Mouse (Mus musculus): Measurements from ENCODE around the gene Mrps7. TPM values are rescaled to one million over a fixed set of nuclear protein-coding genes. Genes with fewer than 3 reads are reported as not detected.

Gene Mrps7
- 19.3 and 26.7 TPM in 2 replicates for polyA plus RNA-seq (2011; ENCODE audit: insufficient read depth, insufficient read length, low replicate concordance, missing spikeins)

- H3K4me3 ChIP-seq (replicated peaks; ENCODE audit: control insufficient read depth, low read depth, low read length) = peak within 1 kb of the TSS; percentile 98
- peaks cover 9% of the 10 kb centered on the region for H3K4me1 ChIP-seq (ENCODE audit: control insufficient read depth, insufficient read depth, low read length)
- under 1% methylated on average over 93 of the region's 93 CpGs for WGBS
- peak within 1 kb of the TSS; percentile 96 for H3K27ac ChIP-seq (ENCODE audit: control insufficient read depth, insufficient read depth, low read depth, low read length, poor library complexity)
- TF ChIP-seq CTCF (IDR thresholded peaks at IDR 0.05; ENCODE audit: control insufficient read depth, insufficient read depth, low read length) (no peak; the same call in 1 of the 2 replicates), POLR2A (IDR thresholded peaks at IDR 0.05; ENCODE audit: borderline replicate concordance, control insufficient read depth, low read depth, low read length) (peak; percentile 67)
Observed at GRCm38 (mm10) chr11:115603476-115604303, at the start of gene Mrps7, which contains the start of gene Gga3. Mrps7 (plus strand) TSS chr11:115603925. Gga3 (minus strand) TSS chr11:115604051.

- WGBS = 74% methylated on average over 17 of the region's 17 CpGs
- TF ChIP-seq CTCF (IDR thresholded peaks at IDR 0.05; ENCODE audit: control insufficient read depth, insufficient read depth, low read length) (no peak), POLR2A (IDR thresholded peaks at IDR 0.05; ENCODE audit: borderline replicate concordance, control insufficient read depth, low read depth, low read length) (no peak)
- H3K4me1 ChIP-seq (ENCODE audit: control insufficient read depth, insufficient read depth, low read length) = no peaks in the 10 kb centered on the region
- no peak overlapping the region for H3K4me3 ChIP-seq (replicated peaks; ENCODE audit: control insufficient read depth, low read depth, low read length)
- no peak overlapping the region for H3K27ac ChIP-seq (ENCODE audit: control insufficient read depth, insufficient read depth, low read depth, low read length, poor library complexity)
Observed at GRCm38 (mm10) chr11:115555717-115556116, 48.0 kb upstream of the Mrps7 start.

GRCm38 (mm10) chr11:115563406-115563805, 40.3 kb upstream of the Mrps7 start:
- peak overlapping the region; percentile 99 for H3K4me3 ChIP-seq (replicated peaks; ENCODE audit: control insufficient read depth, low read depth, low read length)
- 42% methylated on average over 4 of the region's 4 CpGs for WGBS
- no peak overlapping the region for H3K27ac ChIP-seq (ENCODE audit: control insufficient read depth, insufficient read depth, low read depth, low read length, poor library complexity)
- no peak for TF ChIP-seq POLR2A (IDR thresholded peaks at IDR 0.05; ENCODE audit: borderline replicate concordance, control insufficient read depth, low read depth, low read length)
- 0 out of 2 replicates have a peak, but pooled peaks have one; percentile 15 for TF ChIP-seq CTCF (IDR thresholded peaks at IDR 0.05; ENCODE audit: control insufficient read depth, insufficient read depth, low read length)
- H3K4me1 ChIP-seq (ENCODE audit: control insufficient read depth, insufficient read depth, low read length) = no peaks in the 10 kb centered on the region; the same call in 1 of the 2 replicates

GRCm38 (mm10) chr11:115564064-115564809, 39.5 kb upstream of the Mrps7 start, which contains the start of gene Nup85:
Nup85 (plus strand) TSS chr11:115564434.
- Histone ChIP-seq H3K27ac (ENCODE audit: control insufficient read depth, insufficient read depth, low read depth, low read length, poor library complexity) (peak within 1 kb of the TSS; percentile 86), H3K4me3 (replicated peaks; ENCODE audit: control insufficient read depth, low read depth, low read length) (peak within 1 kb of the TSS; percentile 99), H3K4me1 (ENCODE audit: control insufficient read depth, insufficient read depth, low read length) (no peaks in the 10 kb centered on the region; the same call in 1 of the 2 replicates)
- WGBS = under 1% methylated on average over 42 of the region's 42 CpGs
- TF ChIP-seq POLR2A (IDR thresholded peaks at IDR 0.05; ENCODE audit: borderline replicate concordance, control insufficient read depth, low read depth, low read length) (peak; percentile 51; the same call in 1 of the 2 replicates), CTCF (IDR thresholded peaks at IDR 0.05; ENCODE audit: control insufficient read depth, insufficient read depth, low read length) (no peak)

- H3K27ac ChIP-seq (ENCODE audit: control insufficient read depth, insufficient read depth, low read depth, low read length, poor library complexity) = no peak overlapping the region
- H3K4me1 ChIP-seq (ENCODE audit: control insufficient read depth, insufficient read depth, low read length) = no peaks in the 10 kb centered on the region; the same call in 1 of the 2 replicates
- TF ChIP-seq POLR2A (IDR thresholded peaks at IDR 0.05; ENCODE audit: borderline replicate concordance, control insufficient read depth, low read depth, low read length) (no peak), CTCF (IDR thresholded peaks at IDR 0.05; ENCODE audit: control insufficient read depth, insufficient read depth, low read length) (no peak)
- 9% methylated on average over 7 of the region's 7 CpGs for WGBS
- H3K4me3 ChIP-seq (replicated peaks; ENCODE audit: control insufficient read depth, low read depth, low read length) = peak overlapping the region; percentile 99
Observed at GRCm38 (mm10) chr11:115564961-115565360, 38.8 kb upstream of the Mrps7 start.

- no peak overlapping the region for H3K27ac ChIP-seq (ENCODE audit: control insufficient read depth, insufficient read depth, low read depth, low read length, poor library complexity)
- no peaks in the 10 kb centered on the region; the same call in 1 of the 2 replicates for H3K4me1 ChIP-seq (ENCODE audit: control insufficient read depth, insufficient read depth, low read length)
- TF ChIP-seq POLR2A (IDR thresholded peaks at IDR 0.05; ENCODE audit: borderline replicate concordance, control insufficient read depth, low read depth, low read length) (no peak), CTCF (IDR thresholded peaks at IDR 0.05; ENCODE audit: control insufficient read depth, insufficient read depth, low read length) (no peak)
- no peak overlapping the region for H3K4me3 ChIP-seq (replicated peaks; ENCODE audit: control insufficient read depth, low read depth, low read length)
Observed at GRCm38 (mm10) chr11:115579080-115579479, 24.6 kb upstream of the Mrps7 start.

GRCm38 (mm10) chr11:115582913-115583606, 20.7 kb upstream of the Mrps7 start:
- 87% methylated on average over 10 of the region's 10 CpGs for WGBS
- H3K27ac ChIP-seq (ENCODE audit: control insufficient read depth, insufficient read depth, low read depth, low read length, poor library complexity) = no peak overlapping the region
- TF ChIP-seq CTCF (IDR thresholded peaks at IDR 0.05; ENCODE audit: control insufficient read depth, insufficient read depth, low read length) (no peak), POLR2A (IDR thresholded peaks at IDR 0.05; ENCODE audit: borderline replicate concordance, control insufficient read depth, low read depth, low read length) (no peak)
- H3K4me3 ChIP-seq (replicated peaks; ENCODE audit: control insufficient read depth, low read depth, low read length) = no peak overlapping the region
- H3K4me1 ChIP-seq (ENCODE audit: control insufficient read depth, insufficient read depth, low read length) = no peaks in the 10 kb centered on the region; the same call in 1 of the 2 replicates

Data from bone marrow, adult 2 months (tissue).